ENCODE assay signal across 9 mouse cellular contexts in genomic region chr16:91548586-91548985, GRCm38 (mm10). TPM values are rescaled to one million over a fixed set of nuclear protein-coding genes. Genes with fewer than 3 reads are reported as not detected.
DNase-seq lines count a peak whose midpoint lies in the region; ATAC-seq and TF ChIP-seq lines count a peak whose summit lies in the region.
"Had no signal": no experiment of that assay in that cellular context is flagged by ENCODE, and none has a peak within 500 bp of the region (broad histone marks: within the 10 kb centered on the region; RNA-seq: fewer than 3 reads in every experiment).

No protein-coding gene starts in this region.

- H3K9ac ChIP-seq in limb, embryonic 14.5 days (ENCODE audit: low read depth, low read length, severe bottlenecking): no peak overlapping the region

- H3K36me3 ChIP-seq in spleen, adult 2 months (ENCODE audit: control insufficient read depth, insufficient read depth, low read length): peaks cover 15% of the 10 kb centered on the region
- H3K36me3 ChIP-seq in limb, embryonic 14.5 days (ENCODE audit: control insufficient read depth, insufficient read depth, low read length): 0 out of 2 replicates have a peak, but pooled peaks cover 3% of the 10 kb centered on the region

- no peak for TF ChIP-seq CTCF in gastrocnemius, adult 2 months (IDR thresholded peaks at IDR 0.05)
- no peak for TF ChIP-seq CTCF in spleen, adult 2 months (IDR thresholded peaks at IDR 0.05; ENCODE audit: extremely low read depth, insufficient read depth, insufficient read length, insufficient replicate concordance)

- DNase-seq in gastrocnemius, adult 2 months: no peak
- no peak for DNase-seq in gastrocnemius, adult 18-20 months (ENCODE audit: low spot score)
- no peak for DNase-seq in spleen, adult 2 months (ENCODE audit: low read depth in 1 of 2, low spot score in 2 of 2)
- DNase-seq in spleen, postnatal 14 days (ENCODE audit: low spot score in 2 of 2): no peak
- no peak for DNase-seq in limb, embryonic 14.5 days (ENCODE audit: low spot score)
- no peak for DNase-seq in MN1 (ENCODE audit: low spot score)
- DNase-seq in adrenal gland, postnatal 36 days: no peak
- DNase-seq in left cerebral cortex, adult 11 months (ENCODE audit: low spot score): no peak
- DNase-seq: cerebellum, adult 8-10 months had no signal

- H3K4me1 ChIP-seq in spleen, adult 2 months (ENCODE audit: control insufficient read depth, insufficient read depth, insufficient read length): peaks cover 31% of the 10 kb centered on the region
- H3K4me1 ChIP-seq in limb, embryonic 14.5 days (ENCODE audit: control insufficient read depth, insufficient read depth, low read length): peaks cover 18% of the 10 kb centered on the region

- peak overlapping the region; percentile 99 for H3K4me3 ChIP-seq in gastrocnemius, adult 2 months
- peak overlapping the region; percentile 48 for H3K4me3 ChIP-seq in spleen, adult 2 months (ENCODE audit: extremely low read depth, insufficient read depth, insufficient read length)
- 0 out of 2 replicates have a peak overlapping the region, but pooled peaks have one; percentile 89 for H3K4me3 ChIP-seq in limb, embryonic 14.5 days (replicated peaks; ENCODE audit: low read length)

- WGBS in spleen, adult 2 months: 18% methylated on average over 5 of the region's 5 CpGs
- WGBS in limb, embryonic 14.5 days: 31% methylated on average over 5 of the region's 5 CpGs

- no peaks in the 10 kb centered on the region for H3K27me3 ChIP-seq in spleen, adult 2 months (ENCODE audit: control insufficient read depth, insufficient read depth, low read length)
- H3K27me3 ChIP-seq in limb, embryonic 14.5 days (ENCODE audit: control insufficient read depth, insufficient read depth, low read length): no peaks in the 10 kb centered on the region

- no peak for TF ChIP-seq POLR2A in spleen, adult 2 months (IDR thresholded peaks at IDR 0.05; ENCODE audit: low read depth, low read length)
- TF ChIP-seq POLR2A in limb, embryonic 14.5 days (IDR thresholded peaks at IDR 0.05; ENCODE audit: borderline replicate concordance, extremely low read depth, insufficient read depth, insufficient read length): no peak

- ATAC-seq in limb, embryonic 14.5 days (ENCODE audit: low FRiP score, low read depth): no peak

- H3K9me3 ChIP-seq in limb, embryonic 14.5 days (ENCODE audit: control insufficient read depth, low read length): no peaks in the 10 kb centered on the region

- intact Hi-C loops in gastrocnemius, adult 2 months (cut with DNase I): no loop called here

- H3K4me2 ChIP-seq in limb, embryonic 14.5 days (replicated peaks; ENCODE audit: low read depth, low read length, severe bottlenecking): peak overlapping the region; percentile 58

- H3K27ac ChIP-seq in gastrocnemius, adult 2 months: peak overlapping the region; percentile 67
- peak overlapping the region; percentile 75 for H3K27ac ChIP-seq in spleen, adult 2 months (ENCODE audit: insufficient read depth, low read length)
- H3K27ac ChIP-seq in limb, embryonic 14.5 days (replicated peaks; ENCODE audit: low read depth, low read length): no peak overlapping the region

RNA-seq across cellular contexts. Expression of gene Ifngr2, which starts 1.7 kb away (rescaled TPM):
- 10 to 100 TPM; 55.2 to 55.5 TPM for total RNA-seq in gastrocnemius, adult 2 months (2021)
- 10 to 100 TPM; 52.7 to 61.5 TPM for total RNA-seq in gastrocnemius, adult 18-20 months (2021)
- polyA plus RNA-seq in spleen, adult 2 months (2012; rRNA removed): 18.7 and 36.7 TPM in 2 replicates
- polyA plus RNA-seq in limb, embryonic 14.5 days (2012; rRNA removed): 22.6 and 23.0 TPM in 2 replicates
- polyA plus RNA-seq in limb, embryonic 14.5 days (2014; fragmentation: Nextera tagmentation; extraction: Ambion mirVana): 45.4 and 49.1 TPM in 2 replicates
- 10 to 100 TPM; 31.2 to 38.0 TPM for total RNA-seq in adrenal gland, postnatal 36 days (2021)

RNA-seq across cellular contexts. Expression of gene Tmem50b, which starts 49.0 kb away (rescaled TPM):
- total RNA-seq in gastrocnemius, adult 2 months (2021): 10 to 100 TPM; 16.0 to 17.7 TPM
- total RNA-seq in gastrocnemius, adult 18-20 months (2021): 10 to 100 TPM; 13.1 to 15.1 TPM
- 19.6 and 21.2 TPM in 2 replicates for polyA plus RNA-seq in spleen, adult 2 months (2012; rRNA removed)
- polyA plus RNA-seq in limb, embryonic 14.5 days (2012; rRNA removed): 25.4 and 26.7 TPM in 2 replicates
- polyA plus RNA-seq in limb, embryonic 14.5 days (2014; fragmentation: Nextera tagmentation; extraction: Ambion mirVana): 40.6 and 46.7 TPM in 2 replicates
- 10 to 100 TPM; 54.7 to 60.2 TPM for total RNA-seq in adrenal gland, postnatal 36 days (2021)

Comparison
In these comparisons a context has a peak if more than half of its experiments do, and no peak if none do; other contexts are left out.
1. H3K4me3 ChIP-seq: peak in every context shown above with its lines; median percentile 99 in gastrocnemius, adult 2 months; 89 in limb, embryonic 14.5 days; 48 in spleen, adult 2 months.